Mouse (Mus musculus) adrenal gland, postnatal 25 days (tissue): ENCODE data around the gene Tcerg1l. TPM values are rescaled to one million over a fixed set of nuclear protein-coding genes. Genes with fewer than 3 reads are reported as not detected.

Source experiments
- DNase-seq: peaks from one replicate; pipeline ENCODE4 v3.0.0; 2021; ENCODE audit warnings: mixed read lengths
- total RNA-seq: library from RNA; stranded (reverse); gene quantifications from 2 replicates; pipeline ENCODE4 v1.2.3, GENCODE M21; 2021

Tcerg1l gene
- total RNA-seq, 1 experiment from 2014 or later = 0.30 TPM

DNA sequence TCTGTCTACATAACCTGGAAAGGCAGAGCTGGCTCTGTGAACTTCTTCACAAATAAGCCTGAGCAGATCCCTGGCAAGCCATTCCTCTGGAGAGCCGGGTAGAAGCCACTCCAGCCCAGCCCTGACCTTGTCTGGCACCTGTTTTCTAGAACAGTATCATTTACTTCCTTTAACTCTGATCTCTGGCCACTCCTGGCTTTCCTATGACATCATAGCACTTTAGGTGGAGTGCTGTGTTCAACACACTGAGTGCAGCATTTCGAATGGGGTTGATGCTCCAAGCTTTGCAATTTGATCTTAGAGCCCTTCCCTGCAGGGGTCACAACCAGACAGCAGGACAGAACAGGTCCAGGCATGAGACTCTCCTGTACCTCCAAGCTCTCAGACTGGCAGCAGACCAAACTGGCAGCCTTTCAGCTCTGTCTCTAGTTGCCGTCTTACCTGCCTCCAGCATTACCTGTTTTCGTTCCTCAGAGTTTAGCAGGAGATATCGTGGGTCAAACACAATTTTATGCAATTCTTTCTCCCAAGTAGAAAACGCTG lies 179.9 kb downstream of the Tcerg1l start:
- DNase-seq = no peak

DNA sequence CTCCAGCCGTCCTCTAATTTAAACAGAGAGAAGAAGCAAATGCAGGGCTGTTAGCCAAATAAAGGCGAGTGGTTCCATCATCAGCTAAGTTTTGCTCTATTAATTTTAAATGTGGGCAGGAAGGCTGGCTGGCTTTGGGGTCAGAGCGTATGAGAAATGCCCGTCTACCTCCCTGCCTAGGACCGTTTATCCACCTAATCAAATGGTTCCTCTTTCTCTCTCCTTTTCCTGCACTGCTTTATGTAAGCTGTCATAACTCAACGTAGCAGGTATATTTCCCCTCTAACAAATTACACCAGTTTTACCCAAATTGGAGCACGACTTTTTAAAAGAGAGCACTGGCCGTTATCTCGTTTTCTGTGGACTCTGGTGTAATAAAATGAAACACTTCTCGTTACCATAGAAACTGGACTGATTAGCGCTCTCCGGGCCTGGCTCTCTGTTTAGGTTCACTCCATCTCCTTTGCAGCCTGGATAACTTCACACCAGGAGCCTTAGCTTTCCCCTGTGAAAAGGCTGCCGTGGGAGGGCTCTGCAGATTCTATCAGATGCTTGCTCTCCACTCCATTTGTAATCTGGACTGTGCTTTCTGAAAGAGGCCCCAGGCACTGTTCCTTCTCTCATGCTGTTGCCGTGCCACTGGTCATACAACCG lies 182.2 kb downstream of the Tcerg1l start:
- DNase-seq = no peak

DNA sequence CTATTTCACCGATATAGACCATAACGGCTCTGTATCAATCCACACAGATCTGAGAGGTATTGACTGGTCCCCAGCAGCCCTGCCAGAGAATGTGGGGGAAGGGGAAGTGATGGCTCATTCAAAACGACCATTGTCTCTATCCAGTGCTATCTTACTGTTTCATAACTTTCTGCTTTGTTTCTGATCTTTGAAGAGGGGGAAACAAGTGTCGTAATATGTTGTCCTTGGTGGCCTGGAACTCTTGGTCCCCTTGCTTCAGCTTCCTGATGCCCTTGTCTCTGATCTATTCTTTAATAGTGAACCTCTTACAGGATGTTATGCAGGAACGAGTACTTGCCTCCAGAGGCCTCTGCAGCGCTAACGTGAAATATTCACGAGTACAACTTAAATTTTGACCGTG lies 182.8 kb downstream of the Tcerg1l start:
- DNase-seq = no peak

DNA sequence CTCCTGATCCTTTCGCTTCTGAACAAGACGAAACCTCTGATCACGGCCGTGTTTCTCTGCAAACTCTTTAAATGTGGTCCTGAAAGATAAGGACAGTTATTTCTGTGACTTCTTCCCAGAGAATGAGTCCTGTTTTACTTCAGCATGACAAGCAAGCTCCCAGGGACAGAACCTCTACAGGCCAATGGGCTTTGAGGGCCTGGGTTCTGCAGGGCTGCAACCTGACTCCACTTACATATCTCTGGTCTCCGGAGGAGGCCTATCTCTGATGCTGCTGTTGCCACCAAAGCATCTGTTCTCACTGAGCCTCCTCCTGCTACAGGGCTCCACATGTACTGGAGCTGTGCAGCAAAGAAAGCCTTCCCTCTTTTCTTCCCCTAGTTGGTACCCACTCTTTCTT lies 187.8 kb downstream of the Tcerg1l start:
- no peak for DNase-seq

DNA sequence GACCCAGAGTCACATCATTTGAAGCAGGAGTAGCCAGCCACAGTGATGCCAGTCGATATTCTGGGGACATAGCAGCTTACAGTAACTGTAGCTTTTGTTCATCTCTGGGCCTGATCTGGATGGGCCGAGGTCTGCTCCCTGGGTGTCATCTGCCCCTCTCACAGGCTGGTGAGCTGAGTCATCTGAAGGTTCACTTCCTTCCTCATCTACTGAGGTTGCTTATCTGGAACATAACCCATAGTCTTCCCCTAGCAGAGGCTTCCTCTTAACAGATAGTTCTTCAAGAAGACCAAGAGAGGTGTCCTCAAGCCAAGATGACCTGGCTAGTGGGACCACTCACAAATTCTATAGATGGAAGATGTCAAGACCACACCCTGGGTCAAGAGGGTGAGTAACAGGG lies 192.4 kb downstream of the Tcerg1l start:
- DNase-seq = no peak

DNA sequence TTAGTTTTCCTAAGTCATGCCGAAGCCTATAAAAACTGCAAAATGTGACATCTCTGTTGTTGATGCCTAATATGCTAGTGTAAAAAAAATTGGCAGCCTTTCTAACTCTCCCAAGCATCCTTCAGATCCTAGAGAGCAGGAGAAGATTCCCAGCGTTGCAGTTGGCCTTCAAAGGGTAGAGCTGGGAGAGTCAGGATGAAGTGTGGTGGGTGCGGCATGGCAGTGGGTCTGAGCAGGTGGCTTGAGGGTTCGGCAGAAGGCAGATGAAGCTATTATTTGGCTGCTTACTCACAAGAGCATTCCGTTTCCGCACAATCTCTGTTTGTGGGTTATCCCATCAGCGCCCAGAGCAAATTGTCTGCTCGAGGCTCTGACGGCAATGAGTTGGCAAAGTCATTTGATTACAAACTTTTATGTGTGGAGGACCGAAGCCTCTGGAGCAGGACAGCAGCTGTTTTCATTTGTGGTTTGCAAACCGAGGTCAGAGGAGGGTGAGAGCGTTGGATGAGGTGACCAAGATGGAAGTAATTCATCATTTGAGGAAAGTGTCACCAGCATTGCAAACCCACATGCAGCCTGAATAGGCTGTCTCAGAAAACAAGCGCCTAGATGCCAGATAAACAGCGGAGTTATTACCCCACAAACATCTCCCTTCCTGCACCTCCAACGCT lies 195.2 kb downstream of the Tcerg1l start:
- DNase-seq = no peak

DNA sequence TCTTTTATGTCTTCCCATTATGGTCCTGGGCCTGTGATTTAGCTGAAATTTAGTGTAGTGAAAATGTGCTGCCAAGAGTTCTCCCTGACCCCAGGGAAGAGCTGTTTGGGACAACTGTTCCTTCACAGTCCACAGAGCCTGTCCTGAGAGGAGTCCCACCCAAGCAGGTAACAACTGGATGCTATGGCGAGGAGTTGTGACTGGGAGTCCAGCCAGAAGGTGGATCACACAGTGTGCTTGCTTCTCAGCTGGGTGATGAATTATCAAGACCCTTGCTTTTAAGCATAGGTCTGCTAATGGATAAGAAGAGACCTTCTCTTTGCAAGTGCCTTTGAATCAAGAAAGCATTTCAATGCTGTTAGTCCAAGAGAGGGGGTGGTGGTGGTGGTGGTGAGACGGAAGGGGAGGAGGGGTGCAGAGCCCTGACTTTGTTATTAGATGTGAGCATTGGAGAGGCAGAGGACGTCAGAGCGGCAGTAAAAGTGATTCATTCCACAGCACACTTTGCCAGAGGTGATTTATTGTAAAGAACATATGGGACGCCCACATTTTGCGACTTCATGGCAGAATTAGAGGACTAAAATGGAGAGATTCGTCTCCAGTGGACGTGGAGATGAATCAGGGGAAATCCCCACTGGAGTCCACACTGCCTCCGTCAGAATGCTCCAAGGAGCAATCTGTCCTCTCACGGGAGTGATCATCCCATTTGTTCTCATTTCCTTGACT lies 198.0 kb downstream of the Tcerg1l start:
- no peak for DNase-seq

DNA sequence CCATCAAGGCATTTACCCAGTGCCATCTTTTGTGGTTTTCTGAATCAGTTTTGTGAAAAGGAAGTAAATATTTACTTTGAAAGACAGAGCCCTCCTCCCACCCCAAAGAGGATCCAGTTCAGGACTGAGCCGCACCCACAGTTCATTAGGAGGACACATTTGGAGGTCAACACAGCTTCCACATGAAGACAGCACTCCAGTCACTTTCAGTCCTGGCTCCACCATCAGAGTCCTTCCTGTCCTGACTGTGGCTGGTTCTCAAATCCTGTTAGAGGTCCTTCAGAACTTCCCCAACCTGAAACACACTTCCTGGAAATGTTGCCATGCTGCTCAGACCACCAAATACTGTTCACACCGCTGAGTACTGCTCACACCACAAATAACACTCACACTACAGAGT lies 201.4 kb downstream of the Tcerg1l start:
- DNase-seq = no peak

DNA sequence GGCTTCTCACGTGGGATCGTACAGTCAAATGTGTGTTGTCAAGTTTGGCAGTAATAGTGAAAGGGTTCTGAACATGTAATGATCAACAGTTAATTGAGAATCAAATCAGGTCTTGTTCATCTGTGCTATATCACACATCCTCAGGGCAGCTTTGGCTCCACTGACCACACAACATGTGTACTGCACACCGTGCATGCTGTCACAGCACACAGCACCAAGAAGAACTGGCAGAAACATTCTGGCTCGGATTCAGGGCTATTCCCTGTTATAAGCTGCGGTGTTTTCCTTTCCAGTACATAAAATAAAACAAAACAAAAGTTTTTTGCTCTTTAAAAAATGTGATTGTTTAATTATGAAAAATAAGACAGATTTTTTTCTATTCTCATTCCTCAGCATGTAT lies 213.3 kb downstream of the Tcerg1l start:
- DNase-seq = no peak

DNA sequence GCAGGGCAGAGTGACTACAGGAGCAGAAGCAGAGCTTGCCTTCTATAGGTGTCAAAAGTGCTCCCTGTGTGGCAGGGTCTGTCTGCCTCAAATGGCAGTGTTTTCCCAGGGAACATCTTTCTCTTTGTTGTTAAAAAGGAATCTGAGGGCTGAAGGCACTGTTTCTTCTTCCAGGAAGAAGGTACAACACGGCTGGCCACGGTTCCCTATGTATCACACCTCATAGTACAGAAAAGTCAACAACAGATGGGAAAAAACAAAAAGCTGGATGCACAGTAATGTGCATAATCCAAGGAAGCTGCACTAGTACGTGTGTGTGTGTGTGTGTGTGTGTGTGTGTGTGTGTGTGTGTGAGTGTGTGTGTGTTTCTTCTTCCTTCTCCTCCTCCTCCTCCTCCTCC lies 215.3 kb downstream of the Tcerg1l start:
- DNase-seq = no peak

DNA sequence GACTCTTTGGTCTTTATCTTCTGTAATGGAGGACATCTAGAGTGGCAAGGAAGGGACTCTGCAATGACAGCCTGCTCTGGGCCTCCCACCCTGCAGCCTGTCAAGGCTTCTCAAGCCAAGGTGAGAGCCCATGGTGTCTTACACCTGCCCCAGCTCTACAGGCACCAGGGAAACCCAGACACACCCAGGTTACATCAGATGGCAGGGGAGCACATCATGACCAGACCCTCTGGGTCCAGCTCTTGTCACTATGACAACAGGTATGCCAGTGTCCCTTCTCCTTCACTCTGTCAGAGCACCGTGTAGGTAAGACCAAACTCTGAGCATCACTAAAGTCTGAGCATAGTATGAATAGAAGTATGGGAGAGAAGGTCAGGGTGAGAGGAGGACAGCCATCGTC lies 218.9 kb downstream of the Tcerg1l start:
- no peak for DNase-seq

DNA sequence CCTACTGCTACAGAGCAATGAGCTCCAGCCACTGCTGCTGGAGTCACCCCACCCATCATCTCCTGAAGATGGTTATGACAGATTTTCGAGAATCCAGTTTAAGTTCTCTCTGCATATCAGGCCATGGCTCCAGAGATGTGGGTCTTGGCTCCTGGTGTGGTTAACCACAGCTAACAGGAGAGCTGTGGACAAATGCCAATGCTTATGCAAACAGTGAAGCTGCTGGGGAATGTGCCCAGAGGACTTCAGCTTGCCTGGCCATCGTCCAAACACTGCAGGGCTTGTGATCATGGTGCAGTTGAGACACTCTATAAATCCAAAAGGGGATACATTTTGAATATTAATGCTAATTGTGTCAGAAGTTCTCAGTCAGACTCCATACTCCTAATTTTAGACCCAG lies 221.5 kb downstream of the Tcerg1l start:
- DNase-seq = peak; percentile 11

DNA sequence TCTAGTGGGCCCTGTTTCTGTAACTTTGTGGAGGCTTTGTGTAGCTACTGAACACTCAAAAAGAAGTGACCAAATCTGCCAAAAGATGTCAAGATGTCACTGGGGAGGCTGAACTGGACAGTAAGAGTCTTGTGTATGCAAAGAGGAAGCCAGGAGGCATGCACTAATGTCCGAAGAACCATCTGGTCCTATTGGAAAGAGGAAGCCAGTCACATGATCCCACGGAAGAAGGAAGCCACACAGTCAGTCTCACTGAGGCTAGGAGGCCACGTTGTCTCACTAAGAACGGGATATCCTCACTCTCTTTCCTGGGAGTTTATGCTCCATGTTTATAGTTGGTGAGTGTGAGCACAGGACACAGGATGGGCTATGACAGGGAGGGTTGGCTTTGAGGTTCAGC lies 227.1 kb downstream of the Tcerg1l start:
- DNase-seq = no peak
